8 mouse cellular contexts compared by ENCODE assay signal in the genomic region with DNA sequence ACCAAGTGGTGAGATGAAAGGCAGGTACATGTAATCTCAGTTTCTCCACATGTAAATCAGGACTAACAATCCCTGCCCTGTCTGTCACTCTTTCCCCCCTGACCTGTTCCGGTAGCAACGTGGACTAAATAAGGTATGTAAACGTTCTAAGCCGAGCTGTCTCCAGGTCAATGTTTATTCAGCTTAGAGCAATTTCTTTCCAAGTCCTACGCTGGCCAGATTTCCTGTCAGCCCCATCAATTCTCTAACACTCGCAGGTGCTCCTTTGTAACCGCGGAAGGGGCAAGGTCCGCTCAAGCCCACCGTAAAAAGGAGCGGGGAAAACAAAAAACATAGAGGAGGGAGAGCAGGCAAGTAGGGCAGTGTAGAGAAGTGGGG. TPM values are rescaled to one million over a fixed set of nuclear protein-coding genes. Genes with fewer than 3 reads are reported as not detected.
DNase-seq lines count a peak whose midpoint lies in the region; ATAC-seq and TF ChIP-seq lines count a peak whose summit lies in the region.

No protein-coding gene starts in this region.

- H3K36me3 ChIP-seq in ES-Bruce4 (ENCODE audit: control insufficient read depth, insufficient read depth, low read length, poor library complexity, severe bottlenecking): no peaks in the 10 kb centered on the region
- H3K36me3 ChIP-seq in forebrain, postnatal 0 days (ENCODE audit: insufficient read depth): peaks cover 4% of the 10 kb centered on the region; the same call in 1 of the 2 replicates
- no peaks in the 10 kb centered on the region for H3K36me3 ChIP-seq in liver, embryonic 13.5 days
- H3K36me3 ChIP-seq in stomach, embryonic 16.5 days (ENCODE audit: control insufficient read depth, insufficient read depth, low read length): no peaks in the 10 kb centered on the region

- no peak for TF ChIP-seq EP300 in ES-Bruce4 (IDR thresholded peaks at IDR 0.05; ENCODE audit: insufficient read depth, low read depth, low read length)

- H3K27me3 ChIP-seq in ES-Bruce4 (ENCODE audit: control insufficient read depth, insufficient read depth, low read length, poor library complexity, severe bottlenecking): no peaks in the 10 kb centered on the region
- no peaks in the 10 kb centered on the region for H3K27me3 ChIP-seq in forebrain, postnatal 0 days (ENCODE audit: insufficient read depth, low read length)
- H3K27me3 ChIP-seq in liver, embryonic 13.5 days: peaks cover 35% of the 10 kb centered on the region
- H3K27me3 ChIP-seq in stomach, embryonic 16.5 days (ENCODE audit: control insufficient read depth, insufficient read depth, low read length): no peaks in the 10 kb centered on the region

- peak overlapping the region; percentile 77 for H3K4me2 ChIP-seq in forebrain, postnatal 0 days (ENCODE audit: low read depth)
- peak overlapping the region; percentile 94 for H3K4me2 ChIP-seq in liver, embryonic 13.5 days
- H3K4me2 ChIP-seq in stomach, embryonic 16.5 days (ENCODE audit: low read depth, low read length): peak overlapping the region; percentile 63

- WGBS in forebrain, postnatal 0 days: 2% methylated on average over 11 of the region's 11 CpGs
- 7% methylated on average over 11 of the region's 11 CpGs for WGBS in liver, embryonic 13.5 days (ENCODE audit: insufficient replicate concordance)
- WGBS in stomach, embryonic 16.5 days: 2% methylated on average over 11 of the region's 11 CpGs

- TF ChIP-seq CTCF in ES-Bruce4 (IDR thresholded peaks at IDR 0.05; ENCODE audit: low read depth, low read length): no peak
- TF ChIP-seq CTCF in forebrain, postnatal 0 days (IDR thresholded peaks at IDR 0.05; ENCODE audit: low read depth): no peak

- no peak for ATAC-seq in forebrain, postnatal 0 days
- ATAC-seq in liver, embryonic 13.5 days (ENCODE audit: low read depth): no peak
- ATAC-seq in stomach, embryonic 16.5 days (ENCODE audit: insufficient read depth, low FRiP score): 0 out of 2 replicates have a peak, but pooled peaks have one; percentile 11
- no peak for ATAC-seq in erythroid progenitor cell, adult 5-6 weeks (replicated peaks; ENCODE audit: low FRiP score, poor library complexity, severe bottlenecking)

- no peak overlapping the region for H3K27ac ChIP-seq in ES-Bruce4 (ENCODE audit: insufficient read depth, low read length)
- H3K27ac ChIP-seq in forebrain, postnatal 0 days (ENCODE audit: low read depth, low read length): peak overlapping the region; percentile 99
- H3K27ac ChIP-seq in liver, embryonic 13.5 days: no peak overlapping the region
- peak overlapping the region; percentile 96; the same call in 1 of the 2 replicates for H3K27ac ChIP-seq in stomach, embryonic 16.5 days (ENCODE audit: low read length)

- H3K9me3 ChIP-seq in ES-Bruce4 (replicated peaks; ENCODE audit: control insufficient read depth, insufficient read depth, low read length, poor library complexity, severe bottlenecking): no peaks in the 10 kb centered on the region
- H3K9me3 ChIP-seq in forebrain, postnatal 0 days (ENCODE audit: low read length): no peaks in the 10 kb centered on the region
- H3K9me3 ChIP-seq in liver, embryonic 13.5 days (replicated peaks): no peaks in the 10 kb centered on the region
- H3K9me3 ChIP-seq in stomach, embryonic 16.5 days (replicated peaks; ENCODE audit: control insufficient read depth, low read length): no peaks in the 10 kb centered on the region

- H3K9ac ChIP-seq in ES-Bruce4 (ENCODE audit: low read depth, poor library complexity, severe bottlenecking): peak overlapping the region; percentile 84
- peak overlapping the region; percentile 99 for H3K9ac ChIP-seq in forebrain, postnatal 0 days
- peak overlapping the region; percentile 82 for H3K9ac ChIP-seq in liver, embryonic 13.5 days
- peak overlapping the region; percentile 84 for H3K9ac ChIP-seq in stomach, embryonic 16.5 days (ENCODE audit: low read length)

- DNase-seq in embryo, embryonic 10 days (ENCODE audit: low spot score): peak; percentile 32
- DNase-seq in embryo, embryonic 9.5 days (ENCODE audit: extremely low spot score): no peak
- DNase-seq in forebrain, postnatal 0 days: peak; percentile 50
- DNase-seq in liver, embryonic 13.5 days: no peak
- no peak for DNase-seq in natural killer cell, adult 2 months (ENCODE audit: low spot score in 2 of 2)

- peak overlapping the region; percentile 83 for H3K4me3 ChIP-seq in ES-Bruce4 (ENCODE audit: low read depth, low read length)
- peak overlapping the region; percentile 93 for H3K4me3 ChIP-seq in forebrain, postnatal 0 days (ENCODE audit: low read depth, low read length)
- peak overlapping the region; percentile 91 for H3K4me3 ChIP-seq in liver, embryonic 13.5 days (replicated peaks)
- peak overlapping the region; percentile 81 for H3K4me3 ChIP-seq in stomach, embryonic 16.5 days (replicated peaks; ENCODE audit: low read length)

- no peak for TF ChIP-seq POLR2A in ES-Bruce4 (IDR thresholded peaks at IDR 0.05; ENCODE audit: insufficient read depth, low read length)

- H3K4me1 ChIP-seq in ES-Bruce4 (ENCODE audit: control insufficient read depth, insufficient read depth, low read length): no peaks in the 10 kb centered on the region
- peaks cover 18% of the 10 kb centered on the region for H3K4me1 ChIP-seq in forebrain, postnatal 0 days (ENCODE audit: insufficient read depth)
- H3K4me1 ChIP-seq in liver, embryonic 13.5 days (replicated peaks): peaks cover 22% of the 10 kb centered on the region
- H3K4me1 ChIP-seq in stomach, embryonic 16.5 days (ENCODE audit: control insufficient read depth, insufficient read depth, low read length): peaks cover 16% of the 10 kb centered on the region; the same call in 1 of the 2 replicates

RNA-seq across cellular contexts. Expression of a gene that starts 0.2 kb away (rescaled TPM):
- 24.9 and 25.7 TPM in 2 replicates for polyA plus RNA-seq in ES-Bruce4 (2011; ENCODE audit: insufficient read depth, insufficient read length, low read depth, missing spikeins)
- total RNA-seq in forebrain, postnatal 0 days (2014; rRNA removed): 76.0 and 100.0 TPM in 2 replicates
- polyA plus RNA-seq in forebrain, postnatal 0 days (2015; fragmentation: Nextera tagmentation; extraction: Ambion mirVana): 58.6 and 60.2 TPM in 2 replicates
- polyA plus RNA-seq in liver, embryonic 13.5 days (2015; fragmentation: Nextera tagmentation; extraction: Ambion mirVana): 1.7 and 2.4 TPM in 2 replicates
- 34.0 and 49.9 TPM in 2 replicates for polyA plus RNA-seq in stomach, embryonic 16.5 days (2015; fragmentation: Nextera tagmentation; extraction: Ambion mirVana)
- 10.5 and 11.5 TPM in 2 replicates for total RNA-seq in erythroid progenitor cell, adult 5-6 weeks (2015; ENCODE audit: low replicate concordance)
- total RNA-seq in erythroid progenitor cell, adult 5-6 weeks (2017; ENCODE audit: low replicate concordance): 1.1 and 3.6 TPM in 2 replicates

RNA-seq across cellular contexts. Expression of a gene that starts 23.8 kb away (rescaled TPM):
- polyA plus RNA-seq in ES-Bruce4 (2011; ENCODE audit: insufficient read depth, insufficient read length, low read depth, missing spikeins): 36.9 and 44.1 TPM in 2 replicates
- total RNA-seq in forebrain, postnatal 0 days (2014; rRNA removed): 26.5 and 31.2 TPM in 2 replicates
- polyA plus RNA-seq in forebrain, postnatal 0 days (2015; fragmentation: Nextera tagmentation; extraction: Ambion mirVana): 50.2 and 50.7 TPM in 2 replicates
- polyA plus RNA-seq in liver, embryonic 13.5 days (2015; fragmentation: Nextera tagmentation; extraction: Ambion mirVana): 24.2 and 28.2 TPM in 2 replicates
- polyA plus RNA-seq in stomach, embryonic 16.5 days (2015; fragmentation: Nextera tagmentation; extraction: Ambion mirVana): 54.0 and 63.8 TPM in 2 replicates
- total RNA-seq in erythroid progenitor cell, adult 5-6 weeks (2015; ENCODE audit: low replicate concordance): 5.9 and 22.3 TPM in 2 replicates
- total RNA-seq in erythroid progenitor cell, adult 5-6 weeks (2017; ENCODE audit: low replicate concordance): 15.1 and 15.7 TPM in 2 replicates

Comparison
In these comparisons a context has a peak if more than half of its experiments do, and no peak if none do; other contexts are left out.
1. DNase-seq: peak in embryo, embryonic 10 days (single experiment) and forebrain, postnatal 0 days (single experiment); none in embryo, embryonic 9.5 days (single experiment), liver, embryonic 13.5 days (single experiment) and natural killer cell, adult 2 months (0 of 2).
2. H3K27ac ChIP-seq: peak in forebrain, postnatal 0 days (single experiment) and stomach, embryonic 16.5 days (single experiment); none in ES-Bruce4 (single experiment) and liver, embryonic 13.5 days (single experiment).
3. Peak in every context shown above with its lines, with median percentiles within 50 percentile points of each other: H3K4me3 ChIP-seq, H3K9ac ChIP-seq and H3K4me2 ChIP-seq.